Mouse (Mus musculus): Measurements from ENCODE around the gene Psors1c2. TPM values are rescaled to one million over a fixed set of nuclear protein-coding genes. Genes with fewer than 3 reads are reported as not detected.

The Psors1c2 gene
- polyA plus RNA-seq, 1 experiment from 2014 or later, result 0.22 TPM

- no peak overlapping the region for H3K27ac ChIP-seq (ENCODE audit: low read depth, low read length)
- H3K9me3 ChIP-seq (ENCODE audit: control insufficient read depth, low read length), result no peaks in the 10 kb centered on the region
- DNase-seq (ENCODE audit: low spot score, missing footprints) (peak; percentile 73), ATAC-seq (ENCODE audit: low FRiP score) (no peak)
- no peaks in the 10 kb centered on the region for H3K27me3 ChIP-seq (ENCODE audit: control insufficient read depth, insufficient read depth, low read length)
- H3K9ac ChIP-seq (ENCODE audit: low read length), result no peak overlapping the region
- H3K4me3 ChIP-seq (ENCODE audit: low read depth, low read length), result no peak overlapping the region
- no peak overlapping the region for H3K4me2 ChIP-seq
- WGBS, result 86% methylated on average over 4 of the region's 4 CpGs
- no peaks in the 10 kb centered on the region for H3K4me1 ChIP-seq (ENCODE audit: control insufficient read depth, insufficient read depth, low read length)
- H3K36me3 ChIP-seq (ENCODE audit: control insufficient read depth, insufficient read depth, low read length), result no peaks in the 10 kb centered on the region
Measured at GRCm38 (mm10) chr17:35537421-35537820, 4.4 kb downstream of the Psors1c2 start.

GRCm38 (mm10) chr17:35538476-35538875 is 5.5 kb downstream of the Psors1c2 start:
- peaks cover 5% of the 10 kb centered on the region; the same call in 1 of the 2 replicates for H3K4me1 ChIP-seq (ENCODE audit: control insufficient read depth, insufficient read depth, low read length)
- 92% methylated on average over 1 of the region's 1 CpGs for WGBS
- peak; percentile 67 for DNase-seq (ENCODE audit: low spot score, missing footprints)
- H3K27ac ChIP-seq (ENCODE audit: low read depth, low read length), result no peak overlapping the region
- no peaks in the 10 kb centered on the region for H3K9me3 ChIP-seq (ENCODE audit: control insufficient read depth, low read length)
- H3K4me2 ChIP-seq, result no peak overlapping the region
- H3K36me3 ChIP-seq (ENCODE audit: control insufficient read depth, insufficient read depth, low read length), result no peaks in the 10 kb centered on the region
- no peak overlapping the region for H3K9ac ChIP-seq (ENCODE audit: low read length)
- no peak overlapping the region for H3K4me3 ChIP-seq (ENCODE audit: low read depth, low read length)
- H3K27me3 ChIP-seq (ENCODE audit: control insufficient read depth, insufficient read depth, low read length), result no peaks in the 10 kb centered on the region
- no peak for ATAC-seq (ENCODE audit: low FRiP score)

- no peak overlapping the region for H3K27ac ChIP-seq (ENCODE audit: low read depth, low read length)
- H3K9ac ChIP-seq (ENCODE audit: low read length), result no peak overlapping the region
- DNase-seq (ENCODE audit: low spot score, missing footprints), result peak; percentile 71
- H3K9me3 ChIP-seq (ENCODE audit: control insufficient read depth, low read length), result no peaks in the 10 kb centered on the region
- H3K27me3 ChIP-seq (ENCODE audit: control insufficient read depth, insufficient read depth, low read length), result no peaks in the 10 kb centered on the region
- no peak overlapping the region for H3K4me3 ChIP-seq (ENCODE audit: low read depth, low read length)
- no peak for ATAC-seq (ENCODE audit: low FRiP score)
- H3K4me2 ChIP-seq, result no peak overlapping the region
- WGBS, result 59% methylated on average over 10 of the region's 10 CpGs
- H3K36me3 ChIP-seq (ENCODE audit: control insufficient read depth, insufficient read depth, low read length), result no peaks in the 10 kb centered on the region
- peaks cover 7% of the 10 kb centered on the region; the same call in 1 of the 2 replicates for H3K4me1 ChIP-seq (ENCODE audit: control insufficient read depth, insufficient read depth, low read length)
Measured at GRCm38 (mm10) chr17:35539540-35539939, 6.5 kb downstream of the Psors1c2 start.

- H3K4me3 ChIP-seq (ENCODE audit: low read depth, low read length), result no peak overlapping the region
- H3K9ac ChIP-seq (ENCODE audit: low read length), result no peak overlapping the region
- ATAC-seq (ENCODE audit: low FRiP score), result peak; percentile 30; the same call in 1 of the 2 replicates
- H3K9me3 ChIP-seq (ENCODE audit: control insufficient read depth, low read length), result no peaks in the 10 kb centered on the region
- 0 out of 2 replicates have a peak overlapping the region, but pooled peaks have one; percentile 3 for H3K4me2 ChIP-seq
- H3K27me3 ChIP-seq (ENCODE audit: control insufficient read depth, insufficient read depth, low read length), result no peaks in the 10 kb centered on the region
- peak; percentile 79 for DNase-seq (ENCODE audit: low spot score, missing footprints)
- WGBS, result 78% methylated on average over 15 of the region's 15 CpGs
- H3K27ac ChIP-seq (ENCODE audit: low read depth, low read length), result no peak overlapping the region
- peaks cover 9% of the 10 kb centered on the region; the same call in 1 of the 2 replicates for H3K4me1 ChIP-seq (ENCODE audit: control insufficient read depth, insufficient read depth, low read length)
- no peaks in the 10 kb centered on the region for H3K36me3 ChIP-seq (ENCODE audit: control insufficient read depth, insufficient read depth, low read length)
Measured at GRCm38 (mm10) chr17:35542761-35543411, 9.9 kb downstream of the Psors1c2 start.

- peak; percentile 65 for ATAC-seq (ENCODE audit: low FRiP score)
- 0 out of 2 replicates have a peak overlapping the region, but pooled peaks have one; percentile 14 for H3K27ac ChIP-seq (ENCODE audit: low read depth, low read length)
- H3K4me3 ChIP-seq (ENCODE audit: low read depth, low read length), result no peak overlapping the region
- WGBS, result 36% methylated on average over 14 of the region's 14 CpGs
- 0 out of 2 replicates have a peak overlapping the region, but pooled peaks have one; percentile 3 for H3K4me2 ChIP-seq
- H3K9ac ChIP-seq (ENCODE audit: low read length), result no peak overlapping the region
- H3K27me3 ChIP-seq (ENCODE audit: control insufficient read depth, insufficient read depth, low read length), result 0 out of 2 replicates have a peak, but pooled peaks cover 2% of the 10 kb centered on the region
- DNase-seq (ENCODE audit: low spot score, missing footprints), result peak; percentile 86
- H3K36me3 ChIP-seq (ENCODE audit: control insufficient read depth, insufficient read depth, low read length), result no peaks in the 10 kb centered on the region
- H3K4me1 ChIP-seq (ENCODE audit: control insufficient read depth, insufficient read depth, low read length), result peaks cover 9% of the 10 kb centered on the region; the same call in 1 of the 2 replicates
- H3K9me3 ChIP-seq (ENCODE audit: control insufficient read depth, low read length), result no peaks in the 10 kb centered on the region
Measured at GRCm38 (mm10) chr17:35543412-35543861, 10.4 kb downstream of the Psors1c2 start.

GRCm38 (mm10) chr17:35544001-35544400 is 11.0 kb downstream of the Psors1c2 start:
- Histone ChIP-seq H3K27ac (ENCODE audit: low read depth, low read length) (no peak overlapping the region), H3K4me3 (ENCODE audit: low read depth, low read length) (no peak overlapping the region), H3K27me3 (ENCODE audit: control insufficient read depth, insufficient read depth, low read length) (0 out of 2 replicates have a peak, but pooled peaks cover 2% of the 10 kb centered on the region), H3K36me3 (ENCODE audit: control insufficient read depth, insufficient read depth, low read length) (no peaks in the 10 kb centered on the region), H3K4me2 (no peak overlapping the region), H3K9me3 (ENCODE audit: control insufficient read depth, low read length) (no peaks in the 10 kb centered on the region), H3K9ac (ENCODE audit: low read length) (no peak overlapping the region), H3K4me1 (ENCODE audit: control insufficient read depth, insufficient read depth, low read length) (peaks cover 9% of the 10 kb centered on the region; the same call in 1 of the 2 replicates)
- 74% methylated on average over 6 of the region's 6 CpGs for WGBS
- DNase-seq (ENCODE audit: low spot score, missing footprints) (no peak), ATAC-seq (ENCODE audit: low FRiP score) (no peak)

GRCm38 (mm10) chr17:35544680-35545079 is 11.7 kb downstream of the Psors1c2 start:
- H3K4me1 ChIP-seq (ENCODE audit: control insufficient read depth, insufficient read depth, low read length), result peaks cover 9% of the 10 kb centered on the region; the same call in 1 of the 2 replicates
- H3K27ac ChIP-seq (ENCODE audit: low read depth, low read length), result no peak overlapping the region
- WGBS, result 34% methylated on average over 6 of the region's 6 CpGs
- DNase-seq (ENCODE audit: low spot score, missing footprints), result peak; percentile 97
- no peaks in the 10 kb centered on the region for H3K36me3 ChIP-seq (ENCODE audit: control insufficient read depth, insufficient read depth, low read length)
- 0 out of 2 replicates have a peak, but pooled peaks cover 2% of the 10 kb centered on the region for H3K27me3 ChIP-seq (ENCODE audit: control insufficient read depth, insufficient read depth, low read length)
- H3K9me3 ChIP-seq (ENCODE audit: control insufficient read depth, low read length), result no peaks in the 10 kb centered on the region
- no peak overlapping the region for H3K4me3 ChIP-seq (ENCODE audit: low read depth, low read length)
- ATAC-seq (ENCODE audit: low FRiP score), result peak; percentile 47; the same call in 1 of the 2 replicates
- H3K4me2 ChIP-seq, result no peak overlapping the region
- H3K9ac ChIP-seq (ENCODE audit: low read length), result no peak overlapping the region

GRCm38 (mm10) chr17:35547465-35547864 is 14.5 kb downstream of the Psors1c2 start:
- H3K4me2 ChIP-seq, result no peak overlapping the region
- 45% methylated on average over 2 of the region's 2 CpGs for WGBS
- no peak overlapping the region for H3K27ac ChIP-seq (ENCODE audit: low read depth, low read length)

GRCm38 (mm10) chr17:35548636-35549035 is 15.6 kb downstream of the Psors1c2 start:
- Histone ChIP-seq H3K9ac (ENCODE audit: low read length) (no peak overlapping the region), H3K27ac (ENCODE audit: low read depth, low read length) (no peak overlapping the region), H3K27me3 (ENCODE audit: control insufficient read depth, insufficient read depth, low read length) (0 out of 2 replicates have a peak, but pooled peaks cover 2% of the 10 kb centered on the region), H3K36me3 (ENCODE audit: control insufficient read depth, insufficient read depth, low read length) (no peaks in the 10 kb centered on the region), H3K4me3 (ENCODE audit: low read depth, low read length) (no peak overlapping the region), H3K4me2 (no peak overlapping the region), H3K4me1 (ENCODE audit: control insufficient read depth, insufficient read depth, low read length) (peaks cover 3% of the 10 kb centered on the region; the same call in 1 of the 2 replicates), H3K9me3 (ENCODE audit: control insufficient read depth, low read length) (no peaks in the 10 kb centered on the region)
- no peak for ATAC-seq (ENCODE audit: low FRiP score)
- WGBS, result 12% methylated on average over 5 of the region's 5 CpGs
- DNase-seq (ENCODE audit: low spot score, missing footprints), result peak; percentile 71

More at GRCm38 (mm10) chr17:35547465-35547864, 14.5 kb downstream of the Psors1c2 start:
- H3K4me3 ChIP-seq (ENCODE audit: low read depth, low read length), result no peak overlapping the region
- DNase-seq (ENCODE audit: low spot score, missing footprints) (peak; percentile 21), ATAC-seq (ENCODE audit: low FRiP score) (no peak)
- H3K9me3 ChIP-seq (ENCODE audit: control insufficient read depth, low read length), result no peaks in the 10 kb centered on the region
- H3K27me3 ChIP-seq (ENCODE audit: control insufficient read depth, insufficient read depth, low read length), result 0 out of 2 replicates have a peak, but pooled peaks cover 2% of the 10 kb centered on the region
- peaks cover 9% of the 10 kb centered on the region; the same call in 1 of the 2 replicates for H3K4me1 ChIP-seq (ENCODE audit: control insufficient read depth, insufficient read depth, low read length)
- H3K36me3 ChIP-seq (ENCODE audit: control insufficient read depth, insufficient read depth, low read length), result no peaks in the 10 kb centered on the region
- H3K9ac ChIP-seq (ENCODE audit: low read length), result no peak overlapping the region
